Mouse (Mus musculus) liver, adult 2 months (tissue): ENCODE measurements around the gene Htr2a.

Experiments
- CTCF ChIP-seq: fragments of 200-500 bp; IDR thresholded peaks from 2 replicates; pipeline ENCODE4 v1.5.1; 2011; ENCODE audit warnings: low read depth, low read length, control low read depth
- POLR2A ChIP-seq: fragments of 200-500 bp; IDR thresholded peaks from 2 replicates; pipeline ENCODE4 v1.6.1; 2011; ENCODE audit warnings: low read length, control low read depth; ENCODE audit not compliant: insufficient read depth; ENCODE audit errors: extremely low read depth

DNA sequence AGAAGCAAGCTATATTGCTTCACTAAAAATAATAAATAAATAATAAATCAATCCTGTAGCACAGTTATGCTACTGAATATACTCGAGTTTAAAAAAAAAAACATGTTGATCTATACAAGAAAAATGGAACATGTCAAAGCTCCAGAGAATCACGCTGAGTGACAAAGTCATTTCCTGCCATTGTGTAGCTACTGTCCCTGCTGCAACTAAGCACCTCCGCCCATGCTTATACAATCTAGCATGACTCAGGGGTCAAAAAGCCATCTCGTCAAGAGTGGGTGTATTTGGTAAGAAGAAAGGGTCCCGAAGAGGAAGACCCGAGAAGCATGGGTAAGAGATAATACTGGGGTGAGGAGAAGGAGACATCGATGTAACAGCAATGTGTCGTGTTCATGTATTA is 29.3 kb upstream of the Htr2a start:
- TF ChIP-seq CTCF (no peak), POLR2A (no peak)
